8 mouse cellular contexts compared by ENCODE assay signal in the genomic region with DNA sequence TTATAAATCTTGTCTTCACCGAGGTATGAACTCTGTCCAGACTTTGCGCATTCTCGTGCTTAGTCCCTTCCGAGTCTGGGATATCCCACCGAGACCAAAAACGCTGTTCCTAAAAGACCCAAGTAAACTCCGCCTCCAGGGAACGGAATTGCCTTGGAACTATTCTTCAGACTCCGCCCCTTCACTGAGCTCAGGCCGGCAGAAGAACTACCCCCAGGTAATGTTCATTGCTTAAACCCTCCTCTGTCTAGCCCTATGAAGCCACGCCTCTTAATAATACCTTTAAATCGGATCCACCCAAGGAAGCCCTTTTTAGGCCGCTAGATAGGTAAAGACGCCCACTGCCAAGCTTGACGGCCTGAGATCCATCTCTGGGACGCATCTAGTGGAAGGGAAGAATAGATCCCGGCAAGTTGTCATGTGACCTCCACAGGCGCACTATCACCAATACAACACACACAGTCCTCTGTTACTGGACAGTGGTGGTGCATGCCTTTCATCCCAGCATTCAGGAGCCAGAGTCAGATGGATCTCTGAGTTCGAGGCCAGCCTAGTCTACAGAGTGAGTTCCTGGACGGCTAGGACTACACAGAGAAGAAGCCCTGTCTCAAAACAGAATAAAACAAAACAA. TPM values are rescaled to one million over a fixed set of nuclear protein-coding genes. Genes with fewer than 3 reads are reported as not detected.
A peak's percentile ranks its signal among the peaks of the same experiment; 100 is the strongest.
DNase-seq lines count a peak whose midpoint lies in the region; ATAC-seq and TF ChIP-seq lines count a peak whose summit lies in the region.

No protein-coding gene starts in this region.

- TF ChIP-seq POLR2A in heart, adult 2 months (IDR thresholded peaks at IDR 0.05; ENCODE audit: insufficient read depth, low read depth, low read length) = no peak

- no peak for TF ChIP-seq CTCF in heart, adult 2 months (IDR thresholded peaks at IDR 0.05)
- no peak for TF ChIP-seq CTCF in liver, postnatal 0 days (IDR thresholded peaks at IDR 0.05; ENCODE audit: low read depth)
- TF ChIP-seq CTCF in stomach, postnatal 0 days (IDR thresholded peaks at IDR 0.05; ENCODE audit: low read depth) = no peak; the same call in 1 of the 2 replicates

- peak; percentile 33 for ATAC-seq in hindbrain, embryonic 11.5 days (ENCODE audit: low FRiP score)
- peak; percentile 26; the same call in 1 of the 2 replicates for ATAC-seq in liver, postnatal 0 days
- peak; percentile 22; the same call in 1 of the 2 replicates for ATAC-seq in stomach, postnatal 0 days (ENCODE audit: low FRiP score, low TSS enrichment)
- no peak for ATAC-seq in granulocyte monocyte progenitor cell, adult 5-6 weeks (replicated peaks; ENCODE audit: poor library complexity, severe bottlenecking)

- no peaks in the 10 kb centered on the region; the same call in 1 of the 2 replicates for H3K27me3 ChIP-seq in heart, adult 2 months (ENCODE audit: control insufficient read depth, insufficient read depth, low read length)
- H3K27me3 ChIP-seq in hindbrain, embryonic 11.5 days (ENCODE audit: control insufficient read depth, insufficient read depth, low read length) = peaks cover 17% of the 10 kb centered on the region
- H3K27me3 ChIP-seq in liver, postnatal 0 days (ENCODE audit: insufficient read depth, low read length) = peaks cover 50% of the 10 kb centered on the region
- no peaks in the 10 kb centered on the region; the same call in 1 of the 2 replicates for H3K27me3 ChIP-seq in stomach, postnatal 0 days (ENCODE audit: control insufficient read depth, insufficient read depth, low read length)

- no peaks in the 10 kb centered on the region for H3K79me2 ChIP-seq in heart, adult 2 months (replicated peaks; ENCODE audit: control insufficient read depth, insufficient read depth, low read length)

- DNase-seq in heart, adult 2 months = no peak
- no peak for DNase-seq in heart, postnatal 4 days
- peak; percentile 36 for DNase-seq in c-Kit-negative CD71-positive TER-119-positive erythroid progenitor cells, embryonic 14.5 days (ENCODE audit: low read depth, low spot score)
- DNase-seq in hindbrain, embryonic 11.5 days (ENCODE audit: low spot score) = no peak
- DNase-seq in liver, postnatal 0 days = no peak
- no peak for DNase-seq in stomach, postnatal 0 days (ENCODE audit: low spot score)
- no peak for DNase-seq in thymus, postnatal 14 days

- TF ChIP-seq EP300 in heart, adult 2 months (IDR thresholded peaks at IDR 0.05; ENCODE audit: insufficient read depth, low read depth, low read length) = no peak
- TF ChIP-seq EP300 in liver, postnatal 0 days (IDR thresholded peaks at IDR 0.05; ENCODE audit: low read depth) = no peak
- TF ChIP-seq EP300 in stomach, postnatal 0 days (optimal IDR thresholded peaks at IDR 0.05) = no peak

- peaks cover 3% of the 10 kb centered on the region for H3K4me1 ChIP-seq in heart, adult 2 months (ENCODE audit: control insufficient read depth, insufficient read depth, low read length)
- H3K4me1 ChIP-seq in hindbrain, embryonic 11.5 days (replicated peaks; ENCODE audit: control insufficient read depth, insufficient read depth, low read length) = peaks cover 25% of the 10 kb centered on the region
- peaks cover 28% of the 10 kb centered on the region for H3K4me1 ChIP-seq in liver, postnatal 0 days (ENCODE audit: insufficient read depth)
- H3K4me1 ChIP-seq in stomach, postnatal 0 days (replicated peaks; ENCODE audit: control insufficient read depth, insufficient read depth) = peaks cover 5% of the 10 kb centered on the region; the same call in 1 of the 2 replicates

- intact Hi-C loops in heart, adult 2 months (cut with DNase I) = loop anchor here (1.0 to 2.0 kb wide), 3 partner anchors 16 to 56 kb away; a partner anchor contains a TSS

- H3K9ac ChIP-seq in heart, adult 2 months (ENCODE audit: low read depth, low read length) = peak overlapping the region; percentile 34
- H3K9ac ChIP-seq in hindbrain, embryonic 11.5 days (ENCODE audit: low read depth, low read length) = peak overlapping the region; percentile 61; the same call in 1 of the 2 replicates
- H3K9ac ChIP-seq in liver, postnatal 0 days (replicated peaks) = no peak overlapping the region
- H3K9ac ChIP-seq in stomach, postnatal 0 days (ENCODE audit: low read length) = no peak overlapping the region

- H3K4me2 ChIP-seq in hindbrain, embryonic 11.5 days (replicated peaks; ENCODE audit: low read depth, low read length) = peak overlapping the region; percentile 57
- H3K4me2 ChIP-seq in liver, postnatal 0 days (ENCODE audit: low read depth, low read length) = peak overlapping the region; percentile 83
- H3K4me2 ChIP-seq in stomach, postnatal 0 days (replicated peaks; ENCODE audit: low read depth) = peak overlapping the region; percentile 73

- 3% methylated on average over 20 of the region's 20 CpGs for WGBS in heart, adult 2 months
- 3% methylated on average over 20 of the region's 20 CpGs for WGBS in hindbrain, embryonic 11.5 days
- 5% methylated on average over 20 of the region's 20 CpGs for WGBS in liver, postnatal 0 days (ENCODE audit: insufficient replicate concordance)
- WGBS in stomach, postnatal 0 days = 1% methylated on average over 20 of the region's 20 CpGs

- no peaks in the 10 kb centered on the region for H3K9me3 ChIP-seq in hindbrain, embryonic 11.5 days (ENCODE audit: control insufficient read depth, low read length)
- no peaks in the 10 kb centered on the region for H3K9me3 ChIP-seq in liver, postnatal 0 days (ENCODE audit: low read length)
- no peaks in the 10 kb centered on the region for H3K9me3 ChIP-seq in stomach, postnatal 0 days (ENCODE audit: control insufficient read depth, low read length)

- no peaks in the 10 kb centered on the region for H3K36me3 ChIP-seq in heart, adult 2 months (ENCODE audit: control insufficient read depth, insufficient read depth, low read length)
- no peaks in the 10 kb centered on the region for H3K36me3 ChIP-seq in hindbrain, embryonic 11.5 days (ENCODE audit: control insufficient read depth, insufficient read depth, low read length)
- H3K36me3 ChIP-seq in liver, postnatal 0 days (replicated peaks; ENCODE audit: insufficient read depth, low read length) = no peaks in the 10 kb centered on the region
- no peaks in the 10 kb centered on the region for H3K36me3 ChIP-seq in stomach, postnatal 0 days (ENCODE audit: control insufficient read depth, insufficient read depth, low read length)

- H3K4me3 ChIP-seq in heart, adult 2 months = peak overlapping the region; percentile 61
- H3K4me3 ChIP-seq in hindbrain, embryonic 11.5 days (ENCODE audit: low read depth, low read length) = peak overlapping the region; percentile 31
- H3K4me3 ChIP-seq in liver, postnatal 0 days (ENCODE audit: low read depth, low read length) = peak overlapping the region; percentile 50
- peak overlapping the region; percentile 60 for H3K4me3 ChIP-seq in stomach, postnatal 0 days (ENCODE audit: low read depth, low read length)

- H3K27ac ChIP-seq in heart, adult 2 months = peak overlapping the region; percentile 64
- H3K27ac ChIP-seq in hindbrain, embryonic 11.5 days (ENCODE audit: low read depth, low read length) = 0 out of 2 replicates have a peak overlapping the region, but pooled peaks have one; percentile 80
- H3K27ac ChIP-seq in liver, postnatal 0 days (ENCODE audit: low read depth) = no peak overlapping the region
- H3K27ac ChIP-seq in stomach, postnatal 0 days (replicated peaks) = peak overlapping the region; percentile 81

RNA-seq across cellular contexts. Expression of a gene that starts 4.6 kb away (rescaled TPM):
- total RNA-seq in heart, adult 2 months (2021) = 10 to 100 TPM in 1 of 2 experiments, 1 to 10 TPM in 1; 9.3 to 12.2 TPM
- polyA plus RNA-seq in heart, adult 2 months (2012; rRNA removed) = 18.1 and 20.0 TPM in 2 replicates
- total RNA-seq in heart, postnatal 4 days (2021) = 10 to 100 TPM; 25.8 to 27.1 TPM
- polyA plus RNA-seq in hindbrain, embryonic 11.5 days (2014; fragmentation: Nextera tagmentation; extraction: Ambion mirVana) = 26.8 and 27.9 TPM in 2 replicates
- polyA plus RNA-seq in liver, postnatal 0 days (2015; fragmentation: Nextera tagmentation; extraction: Ambion mirVana) = 2.0 and 2.4 TPM in 2 replicates
- 31.6 and 39.5 TPM in 2 replicates for polyA plus RNA-seq in stomach, postnatal 0 days (2015; fragmentation: Nextera tagmentation; extraction: Ambion mirVana)
- total RNA-seq in granulocyte monocyte progenitor cell, adult 5-6 weeks (2014; fragmentation: Nextera tagmentation) = not detected in 2 replicates
- not detected in 2 replicates for total RNA-seq in granulocyte monocyte progenitor cell, adult 5-6 weeks (2017)

RNA-seq across cellular contexts. Expression of a gene that starts 12.8 kb away (rescaled TPM):
- total RNA-seq in heart, adult 2 months (2021) = 1 to 10 TPM; 2.6 to 2.8 TPM
- polyA plus RNA-seq in heart, adult 2 months (2012; rRNA removed) = 1.9 and 3.3 TPM in 2 replicates
- total RNA-seq in heart, postnatal 4 days (2021) = 1 to 10 TPM; 3.8 to 4.1 TPM
- 1.6 and 1.8 TPM in 2 replicates for polyA plus RNA-seq in hindbrain, embryonic 11.5 days (2014; fragmentation: Nextera tagmentation; extraction: Ambion mirVana)
- 0.79 and 0.96 TPM in 2 replicates for polyA plus RNA-seq in liver, postnatal 0 days (2015; fragmentation: Nextera tagmentation; extraction: Ambion mirVana)
- polyA plus RNA-seq in stomach, postnatal 0 days (2015; fragmentation: Nextera tagmentation; extraction: Ambion mirVana) = 10.4 and 11.4 TPM in 2 replicates
- 5.1 TPM in 1 of 2 replicates, not detected in the other for total RNA-seq in granulocyte monocyte progenitor cell, adult 5-6 weeks (2014; fragmentation: Nextera tagmentation)
- 0.62 TPM in 1 of 2 replicates, not detected in the other for total RNA-seq in granulocyte monocyte progenitor cell, adult 5-6 weeks (2017)

RNA-seq across cellular contexts. Expression of a gene that starts 15.8 kb away (rescaled TPM):
- 100 to 1,000 TPM in 1 of 2 experiments, 10 to 100 TPM in 1; 90.8 to 108 TPM for total RNA-seq in heart, adult 2 months (2021)
- 242 and 247 TPM in 2 replicates for polyA plus RNA-seq in heart, adult 2 months (2012; rRNA removed)
- 10 to 100 TPM; 70.2 to 72.5 TPM for total RNA-seq in heart, postnatal 4 days (2021)
- polyA plus RNA-seq in hindbrain, embryonic 11.5 days (2014; fragmentation: Nextera tagmentation; extraction: Ambion mirVana) = 75.6 and 81.3 TPM in 2 replicates
- 84.0 and 87.5 TPM in 2 replicates for polyA plus RNA-seq in liver, postnatal 0 days (2015; fragmentation: Nextera tagmentation; extraction: Ambion mirVana)
- polyA plus RNA-seq in stomach, postnatal 0 days (2015; fragmentation: Nextera tagmentation; extraction: Ambion mirVana) = 128 and 131 TPM in 2 replicates
- 37.3 and 51.9 TPM in 2 replicates for total RNA-seq in granulocyte monocyte progenitor cell, adult 5-6 weeks (2014; fragmentation: Nextera tagmentation)
- total RNA-seq in granulocyte monocyte progenitor cell, adult 5-6 weeks (2017) = 14.6 and 17.2 TPM in 2 replicates

RNA-seq across cellular contexts. Expression of a gene that starts 22.2 kb away (rescaled TPM):
- total RNA-seq in heart, adult 2 months (2021) = 1 to 10 TPM; 1.2 to 1.8 TPM
- polyA plus RNA-seq in heart, adult 2 months (2012; rRNA removed) = 2.1 and 3.0 TPM in 2 replicates
- total RNA-seq in heart, postnatal 4 days (2021) = 1 to 10 TPM; 2.2 to 2.9 TPM
- 0.80 and 1.7 TPM in 2 replicates for polyA plus RNA-seq in hindbrain, embryonic 11.5 days (2014; fragmentation: Nextera tagmentation; extraction: Ambion mirVana)
- polyA plus RNA-seq in liver, postnatal 0 days (2015; fragmentation: Nextera tagmentation; extraction: Ambion mirVana) = 0.21 and 0.36 TPM in 2 replicates
- 2.6 TPM in 2 replicates for polyA plus RNA-seq in stomach, postnatal 0 days (2015; fragmentation: Nextera tagmentation; extraction: Ambion mirVana)
- total RNA-seq in granulocyte monocyte progenitor cell, adult 5-6 weeks (2014; fragmentation: Nextera tagmentation) = not detected in 2 replicates
- 0.21 and 1.0 TPM in 2 replicates for total RNA-seq in granulocyte monocyte progenitor cell, adult 5-6 weeks (2017)

RNA-seq across cellular contexts. Expression of a gene that starts 25.8 kb away (rescaled TPM):
- total RNA-seq in heart, adult 2 months (2021) = not detected
- polyA plus RNA-seq in heart, adult 2 months (2012; rRNA removed) = 0.53 and 0.70 TPM in 2 replicates
- 1 to 10 TPM; 1.8 to 2.1 TPM for total RNA-seq in heart, postnatal 4 days (2021)
- 126 and 128 TPM in 2 replicates for polyA plus RNA-seq in hindbrain, embryonic 11.5 days (2014; fragmentation: Nextera tagmentation; extraction: Ambion mirVana)
- 0.15 and 0.18 TPM in 2 replicates for polyA plus RNA-seq in liver, postnatal 0 days (2015; fragmentation: Nextera tagmentation; extraction: Ambion mirVana)
- polyA plus RNA-seq in stomach, postnatal 0 days (2015; fragmentation: Nextera tagmentation; extraction: Ambion mirVana) = 5.6 and 7.1 TPM in 2 replicates
- total RNA-seq in granulocyte monocyte progenitor cell, adult 5-6 weeks (2014; fragmentation: Nextera tagmentation) = not detected in 2 replicates
- total RNA-seq in granulocyte monocyte progenitor cell, adult 5-6 weeks (2017) = not detected in 2 replicates

Comparison
In these comparisons a context has a peak if more than half of its experiments do, and no peak if none do; other contexts are left out.
1. H3K9ac ChIP-seq: peak in heart, adult 2 months (single experiment) and hindbrain, embryonic 11.5 days (single experiment); none in liver, postnatal 0 days (single experiment) and stomach, postnatal 0 days (single experiment).
2. Peak in every context shown above with its lines, with median percentiles within 50 percentile points of each other: H3K4me3 ChIP-seq and H3K4me2 ChIP-seq.